Comparison of ENCODE assay signal across 30 mouse cellular contexts in genomic region chr8:81005114-81005513, GRCm38 (mm10). TPM values are rescaled to one million over a fixed set of nuclear protein-coding genes. Genes with fewer than 3 reads are reported as not detected.
DNase-seq lines count a peak whose midpoint lies in the region; ATAC-seq and TF ChIP-seq lines count a peak whose summit lies in the region.
"Had no signal": no experiment of that assay in that cellular context is flagged by ENCODE, and none has a peak within 500 bp of the region (broad histone marks: within the 10 kb centered on the region; RNA-seq: fewer than 3 reads in every experiment).

No protein-coding gene starts in this region.

- no peak overlapping the region; the same call in 1 of the 2 replicates for H3K4me3 ChIP-seq in gastrocnemius, adult 2 months
- no peak overlapping the region for H3K4me3 ChIP-seq in heart, embryonic 16.5 days (ENCODE audit: low read length)
- H3K4me3 ChIP-seq in CH12.LX (replicated peaks in 1 of 3; ENCODE audit: low read depth in 2 of 3, low read length in 2 of 3, poor library complexity in 1 of 3): no peak overlapping the region
- H3K4me3 ChIP-seq: embryonic facial prominence, embryonic 10.5 days; embryonic facial prominence, embryonic 13.5 days; erythroblast, embryonic 14.5 days; forebrain, embryonic 12.5 days; forebrain, embryonic 15.5 days; heart, embryonic 13.5 days; hindbrain, embryonic 10.5 days; hindbrain, embryonic 13.5 days had no signal

- H3K36me3 ChIP-seq in heart, embryonic 16.5 days (ENCODE audit: control insufficient read depth, insufficient read depth): peaks cover 36% of the 10 kb centered on the region
- peaks cover 42 to 83% of the 10 kb centered on the region in 2 experiments for H3K36me3 ChIP-seq in CH12.LX (replicated peaks in 1 of 2; ENCODE audit: control insufficient read depth in 1 of 2, insufficient read depth in 1 of 2, low read length in 1 of 2)

- peak overlapping the region; percentile 80 for H3K27ac ChIP-seq in gastrocnemius, adult 2 months
- H3K27ac ChIP-seq in heart, embryonic 16.5 days (ENCODE audit: low read length): peak overlapping the region; percentile 55
- H3K27ac ChIP-seq in CH12.LX (ENCODE audit: insufficient read depth, low read depth): no peak overlapping the region
- H3K27ac ChIP-seq: embryonic facial prominence, embryonic 10.5 days; embryonic facial prominence, embryonic 13.5 days; forebrain, embryonic 12.5 days; forebrain, embryonic 15.5 days; heart, embryonic 13.5 days; hindbrain, embryonic 10.5 days; hindbrain, embryonic 13.5 days; hindbrain, postnatal 0 days had no signal

- no peak overlapping the region for H3K9ac ChIP-seq in heart, embryonic 16.5 days (ENCODE audit: low read length)
- no peak overlapping the region for H3K9ac ChIP-seq in CH12.LX (ENCODE audit: insufficient read depth, low read depth)
- H3K9ac ChIP-seq: embryonic facial prominence, embryonic 13.5 days; forebrain, embryonic 12.5 days; forebrain, embryonic 15.5 days; heart, embryonic 13.5 days; hindbrain, embryonic 13.5 days had no signal

- TF ChIP-seq CTCF in gastrocnemius, adult 2 months (IDR thresholded peaks at IDR 0.05): no peak
- TF ChIP-seq CTCF in CH12.LX (conservative IDR thresholded peaks at IDR 0.05 in 1 of 2, IDR thresholded peaks at IDR 0.05 in 1 of 2; ENCODE audit: low read depth in 2 of 2, low read length in 2 of 2): no peak

- 49% methylated on average over 1 of the region's 1 CpGs for WGBS in heart, embryonic 16.5 days

- H3K27me3 ChIP-seq in heart, embryonic 16.5 days (ENCODE audit: control insufficient read depth, insufficient read depth, low read length): no peaks in the 10 kb centered on the region
- H3K27me3 ChIP-seq in CH12.LX (replicated peaks): no peaks in the 10 kb centered on the region
- H3K27me3 ChIP-seq: embryonic facial prominence, embryonic 13.5 days; forebrain, embryonic 12.5 days; forebrain, embryonic 15.5 days; heart, embryonic 13.5 days; hindbrain, embryonic 13.5 days had no signal

- intact Hi-C loops in gastrocnemius, adult 2 months (cut with DNase I): loop anchor here (10.0 kb wide), 1 partner anchor 1340 kb away; no protein-coding TSS in a partner anchor
- intact Hi-C loops in heart, postnatal 25 days (cut with DNase I): no loop called here

- no peaks in the 10 kb centered on the region; the same call in none of the 2 replicates for H3K4me1 ChIP-seq in heart, embryonic 16.5 days (ENCODE audit: control insufficient read depth, insufficient read depth, low read length)
- H3K4me1 ChIP-seq in CH12.LX (ENCODE audit: control insufficient read depth in 1 of 2, insufficient read depth in 2 of 2): peaks cover 0 to 6% of the 10 kb centered on the region in 2 experiments; a peak in 2 of 4 replicates
- H3K4me1 ChIP-seq: embryonic facial prominence, embryonic 10.5 days; embryonic facial prominence, embryonic 13.5 days; forebrain, embryonic 12.5 days; hindbrain, embryonic 10.5 days; hindbrain, embryonic 13.5 days had no signal

- no peak for TF ChIP-seq POLR2A in CH12.LX (IDR thresholded peaks at IDR 0.05; ENCODE audit: low read depth, low read length)

- DNase-seq in gastrocnemius, adult 2 months: no peak
- no peak for DNase-seq in gastrocnemius, adult 8-10 months (ENCODE audit: low spot score in 2 of 2)
- no peak for DNase-seq in heart, postnatal 25 days (ENCODE audit: low spot score)
- no peak for DNase-seq in CH12.LX (ENCODE audit: extremely low read depth)
- DNase-seq: adrenal gland, adult 8-10 months; adrenal gland, postnatal 25 days; cerebellum, adult 11-12 months; cerebellum, adult 8-10 months; cerebellum, postnatal 10 days; cerebellum, postnatal 36 days; embryo, embryonic 11 days; gastrocnemius, postnatal 36 days; heart, postnatal 14 days; kidney, adult 18-20 months; kidney, adult 9 months had no signal

- dilution Hi-C loops in CH12.LX (cut with MboI; ENCODE audit: extremely low pct_ligation_motif_present, extremely low pct_unique_long_range_greater_than_20kb, low sequenced_read_pairs): no loop called here

- no peak for TF ChIP-seq RAD21 in CH12.LX (IDR thresholded peaks at IDR 0.05; ENCODE audit: low read depth, low read length)

- ATAC-seq in heart, embryonic 16.5 days (replicated peaks; ENCODE audit: extremely low read depth, insufficient read depth, low FRiP score): no peak
- ATAC-seq in monocyte, adult 5-6 weeks (replicated peaks; ENCODE audit: insufficient number of reproducible peaks, low FRiP score, low TSS enrichment, poor library complexity, severe bottlenecking): no peak
- ATAC-seq: activated CD4-positive, CD25-positive, alpha-beta regulatory T cell, adult 4 months; CD4-positive, CD25-positive, alpha-beta regulatory T cell, adult 4 months; forebrain, embryonic 15.5 days; hindbrain, postnatal 0 days; inflammation-experienced regulatory T-cells, adult 6 months; intestine, embryonic 16.5 days had no signal

- H3K4me2 ChIP-seq in heart, embryonic 16.5 days (ENCODE audit: low read depth, low read length): no peak overlapping the region
- no peak overlapping the region for H3K4me2 ChIP-seq in CH12.LX (ENCODE audit: insufficient read depth, low read depth, poor library complexity, severe bottlenecking)
- H3K4me2 ChIP-seq: embryonic facial prominence, embryonic 13.5 days; forebrain, embryonic 12.5 days; forebrain, embryonic 15.5 days; heart, embryonic 13.5 days; hindbrain, embryonic 13.5 days had no signal

- in situ Hi-C loops in CH12.LX (cut with MboI; ENCODE audit: low pct_ligation_motif_present, low pct_unique_long_range_greater_than_20kb, low sequenced_read_pairs): no loop called here

- H3K9me3 ChIP-seq in heart, embryonic 16.5 days (replicated peaks; ENCODE audit: control insufficient read depth, low read length): no peaks in the 10 kb centered on the region
- H3K9me3 ChIP-seq in CH12.LX (replicated peaks; ENCODE audit: low read length): no peaks in the 10 kb centered on the region
- H3K9me3 ChIP-seq: embryonic facial prominence, embryonic 10.5 days; embryonic facial prominence, embryonic 13.5 days; forebrain, embryonic 12.5 days; forebrain, embryonic 15.5 days; heart, embryonic 13.5 days; hindbrain, embryonic 10.5 days; hindbrain, embryonic 13.5 days had no signal

- peaks cover 15% of the 10 kb centered on the region for H3K79me2 ChIP-seq in CH12.LX (replicated peaks; ENCODE audit: control insufficient read depth, extremely low read depth, insufficient read depth, poor library complexity, severe bottlenecking)

- 0 out of 2 replicates have a peak, but pooled peaks have one; percentile 33 for TF ChIP-seq EP300 in CH12.LX (IDR thresholded peaks at IDR 0.05; ENCODE audit: low read length)

TF ChIP-seq in CH12.LX, 34 proteins besides CTCF, POLR2A, EP300 and RAD21:
- TF ChIP-seq SIN3A (IDR thresholded peaks at IDR 0.05; ENCODE audit: low read length) (0 out of 2 replicates have a peak, but pooled peaks have one; percentile 26), MAZ (IDR thresholded peaks at IDR 0.05; ENCODE audit: low read depth, low read length) (no peak), PAX5 (IDR thresholded peaks at IDR 0.05; ENCODE audit: low read length) (no peak), ETS1 (conservative IDR thresholded peaks at IDR 0.05; ENCODE audit: low read depth, low read length) (0 out of 2 replicates have a peak, but pooled peaks have one; percentile 32), MEF2A (IDR thresholded peaks at IDR 0.05; ENCODE audit: borderline replicate concordance, low read depth, low read length) (peak; percentile 75; the same call in 1 of the 2 replicates)

RNA-seq across cellular contexts. Expression of gene Usp38, which starts 9.6 kb away (rescaled TPM):
- 10 to 100 TPM; 22.1 to 23.2 TPM for total RNA-seq in gastrocnemius, adult 2 months (2021)
- total RNA-seq in gastrocnemius, adult 8-10 months (2022): 10 to 100 TPM; 21.2 to 23.7 (median 23.0) TPM
- 13.6 and 14.5 TPM in 2 replicates for polyA plus RNA-seq in heart, embryonic 16.5 days (2015; fragmentation: Nextera tagmentation; extraction: Ambion mirVana)
- total RNA-seq in heart, postnatal 25 days (2021): 10 to 100 TPM; 17.2 to 18.3 TPM
- total RNA-seq in CH12.LX (2012; rRNA removed): 20.4 and 24.4 TPM in 2 replicates
- 30.6 and 32.2 TPM in 2 replicates for total RNA-seq in CH12.LX (2014; rRNA removed)
- 15.7 and 19.3 TPM in 2 replicates for polyA plus RNA-seq in CH12.LX (2012; ENCODE audit: insufficient read length, low read depth)
- total RNA-seq in monocyte, adult 5-6 weeks (2017): 44.5 to 46.0 TPM (median 45.3 TPM) in 3 replicates
